Mouse (Mus musculus) adrenal gland, adult (tissue): ENCODE measurements around the gene Gm9507.
"Not testable (repeated sequence)": the region's sequence is repeated elsewhere in the genome, so short reads cannot be mapped to it uniquely, and the experiment has no call there.

Experiments
- DNase-seq, 2 experiments: peaks; one replicate each; pipeline ENCODE4 v3.0.0; 2022 to 2023; ENCODE audit warnings: low spot score in 1 of 2; ENCODE audit not compliant: inconsistent age in 2 of 2

The Gm9507 gene

DNA sequence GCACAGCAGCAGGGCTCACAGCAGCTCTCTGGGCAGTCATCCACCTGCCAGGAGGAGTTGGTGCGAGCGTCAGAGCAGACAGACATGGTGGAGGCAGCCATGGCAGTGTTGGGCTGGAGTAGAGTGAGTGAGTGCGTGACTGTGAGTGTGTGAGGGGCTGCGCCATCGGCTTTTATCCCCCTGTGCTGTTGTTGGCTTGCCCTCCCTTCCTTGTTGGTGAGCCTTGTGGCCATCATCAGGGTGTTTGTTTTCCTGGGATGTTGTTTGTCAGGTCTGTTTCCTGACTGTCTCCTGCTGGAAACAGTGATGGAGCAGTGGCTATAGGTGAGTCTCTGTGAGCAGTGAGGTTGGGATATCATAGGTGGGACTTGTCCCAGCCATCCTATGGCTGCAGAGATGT is at the start of gene Gm9507:
Gene Gm9507 (minus strand): TSS at position 101 of the 400 bp plus-strand sequence.
- no peak for DNase-seq

DNA sequence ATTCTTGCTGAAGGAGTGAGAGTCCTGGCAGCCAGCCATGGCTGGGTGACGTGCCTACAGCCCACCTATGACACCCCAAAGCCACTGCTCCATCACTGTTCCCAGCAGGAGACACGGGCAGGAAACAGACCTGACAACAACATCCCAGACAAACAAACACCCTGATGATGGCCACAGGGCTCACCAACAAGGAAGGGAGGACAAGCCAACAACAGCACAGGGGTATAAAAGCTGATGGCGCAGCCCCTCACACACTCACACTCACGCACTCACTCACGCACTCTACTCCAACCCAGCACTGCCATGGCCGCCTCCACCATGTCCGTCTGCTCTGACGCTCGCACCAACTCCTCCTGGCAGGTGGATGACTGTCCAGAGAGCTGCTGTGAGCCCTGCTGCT is 40.9 kb upstream of the Gm9507 start, which contains the start of gene Gm10318:
Gene Gm10318 (plus strand): TSS at position 301 of the 400 bp plus-strand sequence.
- DNase-seq, result no peak

GRCm38 (mm10) chr10:77847538-77847937 is 35.9 kb upstream of the Gm9507 start:
- no peak for DNase-seq

- no peak for DNase-seq
Measured at GRCm38 (mm10) chr10:77846961-77847360, 35.3 kb upstream of the Gm9507 start.

DNA sequence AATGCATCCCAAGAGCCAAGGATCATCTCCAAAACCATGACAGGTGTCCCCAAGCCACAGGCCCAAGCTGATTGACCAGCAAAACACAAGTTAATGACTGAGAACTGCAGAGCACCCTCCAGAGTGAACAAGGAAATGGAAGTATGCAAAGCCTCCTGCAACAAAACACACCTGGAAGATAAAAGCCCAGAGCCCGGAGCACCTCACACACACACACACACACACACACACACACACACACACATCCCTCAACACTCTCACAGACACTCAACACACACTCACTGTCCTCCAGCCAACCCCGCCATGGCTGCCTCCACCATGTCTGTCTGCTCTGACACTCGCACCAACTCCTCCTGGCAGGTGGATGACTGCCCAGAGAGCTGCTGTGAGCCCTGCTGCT is 34.9 kb upstream of the Gm9507 start, which contains the start of gene Gm36176:
Gene Gm36176 (plus strand): TSS at position 301 of the 400 bp plus-strand sequence.
- DNase-seq, result no peak

DNA sequence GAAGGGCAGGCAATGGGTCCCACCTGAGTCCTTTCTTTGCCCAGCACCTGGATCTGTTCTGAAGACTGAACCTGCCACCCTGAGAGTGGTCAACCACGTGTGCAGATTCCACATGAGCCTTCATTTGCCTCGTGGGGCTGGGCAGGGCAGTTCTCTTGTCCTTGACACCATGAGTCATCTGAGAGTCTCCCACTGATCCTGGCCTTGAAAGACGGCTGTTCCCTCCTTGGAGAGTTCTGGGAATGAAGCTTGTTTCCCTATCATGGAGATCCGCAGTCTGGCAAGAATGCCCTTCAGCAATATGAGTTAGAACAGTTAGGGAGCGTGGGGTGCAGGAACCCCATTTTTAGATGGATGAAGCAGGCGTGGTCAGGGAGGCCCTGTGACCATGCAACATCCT is 27.4 kb upstream of the Gm9507 start:
- peak; percentile 65 to 77 for DNase-seq

DNA sequence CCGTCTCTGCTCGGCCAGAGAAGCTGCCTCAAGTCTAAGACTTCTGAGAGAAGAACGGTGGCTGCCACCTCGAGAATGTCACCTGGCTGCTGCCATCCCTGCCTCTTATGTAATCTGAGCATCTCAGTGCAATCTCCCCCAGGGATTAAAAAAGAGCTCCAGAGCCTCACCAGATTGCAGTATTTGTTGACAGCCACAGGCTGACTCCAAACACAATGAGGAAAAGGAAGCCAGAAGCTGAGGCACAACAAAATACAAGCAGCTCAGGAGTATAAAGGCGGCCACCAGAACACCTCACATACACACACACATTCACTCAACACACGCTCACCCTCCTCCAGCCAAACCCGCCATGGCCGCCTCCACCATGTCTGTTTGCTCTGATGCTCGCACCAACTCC is 24.0 kb upstream of the Gm9507 start, which contains the start of gene Krtap10-10:
Gene Krtap10-10 (plus strand): TSS at position 301 of the 400 bp plus-strand sequence.
- no peak for DNase-seq

GRCm38 (mm10) chr10:77826951-77827350 is 15.3 kb upstream of the Gm9507 start, which contains the start of gene Krtap10-4:
Gene Krtap10-4, minus strand, starts transcription at chr10:77827095.
- DNase-seq, result no peak

GRCm38 (mm10) chr10:77819203-77819602 is 7.6 kb upstream of the Gm9507 start:
- DNase-seq, result no peak

DNA sequence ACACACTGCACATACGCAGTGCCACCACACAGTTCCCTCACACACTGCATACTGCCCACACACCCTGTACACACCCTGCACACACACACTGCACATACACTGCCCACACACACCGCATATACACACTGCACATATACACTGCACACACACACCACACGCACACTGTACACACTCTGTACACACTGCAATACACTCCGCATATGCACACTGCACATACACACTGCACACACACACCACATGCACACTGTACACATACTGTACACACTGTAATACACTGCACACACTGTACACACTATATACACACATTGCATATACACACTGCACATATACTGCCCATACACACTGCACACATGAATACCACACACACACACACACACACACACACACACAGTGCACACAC is 6.9 kb upstream of the Gm9507 start:
- DNase-seq, result no peak

GRCm38 (mm10) chr10:77815514-77815913 is 3.9 kb upstream of the Gm9507 start:
- peak in 1 of 2 experiments; percentile 54 for DNase-seq

GRCm38 (mm10) chr10:77814382-77814781 is 2.7 kb upstream of the Gm9507 start, which contains the start of gene Gm2696:
Gene Gm2696, plus strand, starts transcription at chr10:77814682.
- DNase-seq, result no peak

- DNase-seq, result no peak
Measured at GRCm38 (mm10) chr10:77804095-77804494, 7.5 kb downstream of the Gm9507 start.

DNA sequence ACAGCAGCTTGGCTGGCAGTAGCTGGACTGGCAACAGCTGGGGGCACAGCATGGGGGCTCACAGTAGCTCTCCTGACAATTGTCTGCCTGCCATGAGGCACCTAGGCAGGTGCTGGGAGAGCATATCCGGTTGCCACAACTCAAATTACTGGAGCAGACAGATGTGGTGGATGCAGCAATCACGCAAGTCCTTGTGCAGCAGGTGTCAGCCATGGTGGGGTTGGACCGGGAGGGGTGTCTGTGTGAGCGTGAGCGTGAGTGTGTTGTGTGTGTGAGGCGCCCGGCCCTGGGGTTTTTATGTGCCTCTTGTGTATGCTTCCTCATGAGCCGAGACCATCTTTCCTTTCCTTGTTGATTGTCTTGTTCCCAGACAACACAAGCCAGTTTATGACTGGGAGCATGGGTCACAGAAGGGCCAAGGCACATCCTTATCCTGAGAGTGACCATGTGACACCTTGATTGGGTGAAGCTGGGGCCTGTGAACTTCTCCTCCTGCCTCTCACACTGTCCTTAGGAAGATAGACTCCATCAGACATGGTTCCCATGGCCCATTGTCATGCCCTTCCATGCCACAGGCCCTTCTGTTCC is 12.6 kb downstream of the Gm9507 start, which contains the start of gene Gm19668:
Gene Gm19668 (minus strand): TSS at position 213 of the 588 bp plus-strand sequence.
- no peak for DNase-seq

- DNase-seq, result not testable (repeated sequence)
Measured at GRCm38 (mm10) chr10:77798164-77798920, 13.3 kb downstream of the Gm9507 start.

- DNase-seq, result no peak
Measured at GRCm38 (mm10) chr10:77797677-77798076, 14.0 kb downstream of the Gm9507 start.

GRCm38 (mm10) chr10:77794976-77795375 is 16.7 kb downstream of the Gm9507 start, which contains the start of gene Gm9639:
Gene Gm9639, minus strand, starts transcription at chr10:77795076.
- no peak for DNase-seq

DNA sequence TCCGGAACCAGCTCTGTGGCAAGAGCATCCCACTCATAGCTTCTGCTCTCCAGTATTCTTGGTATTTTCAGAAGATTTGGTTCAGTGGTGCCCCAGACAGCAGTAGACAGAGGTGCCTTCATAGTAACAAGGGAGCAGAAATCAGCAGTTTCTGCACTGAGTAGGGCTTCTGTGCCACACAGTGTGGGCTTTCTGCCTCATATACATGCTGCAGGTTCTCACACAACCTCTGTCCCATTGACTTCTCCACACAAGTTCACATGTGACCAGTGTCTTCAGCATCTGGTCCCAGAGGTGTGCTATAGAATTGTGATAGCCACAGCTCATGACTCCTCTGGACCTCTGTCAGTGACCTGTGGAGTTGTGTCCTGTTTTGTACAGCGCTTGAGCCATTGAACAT is 23.0 kb downstream of the Gm9507 start:
- no peak for DNase-seq

DNA sequence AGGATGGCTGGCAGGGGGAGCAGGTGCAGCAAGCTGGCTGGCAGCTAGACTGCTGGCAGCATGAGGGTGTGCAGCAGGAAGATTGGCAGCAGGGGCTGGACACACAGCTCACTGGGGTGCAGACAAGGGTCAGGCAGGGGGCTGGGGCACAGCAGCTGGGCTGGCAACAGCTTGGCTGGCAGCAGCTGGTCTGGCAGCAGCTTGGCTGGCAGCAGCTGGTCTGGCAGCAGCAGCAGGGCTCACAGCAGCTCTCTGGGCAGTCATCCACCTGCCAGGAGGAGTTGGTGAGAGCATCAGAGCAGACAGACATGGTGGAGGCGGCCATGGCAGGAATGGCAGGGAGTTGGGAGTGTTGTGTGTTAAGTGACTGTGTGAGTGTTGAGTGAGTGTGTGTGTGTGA is 23.8 kb downstream of the Gm9507 start, which contains the start of gene Gm7137:
Gene Gm7137 (minus strand): TSS at position 325 of the 400 bp plus-strand sequence.
- DNase-seq, result not testable (repeated sequence)

- not testable (repeated sequence) for DNase-seq
Measured at GRCm38 (mm10) chr10:77783396-77783795, 28.2 kb downstream of the Gm9507 start.

GRCm38 (mm10) chr10:77782442-77782841 is 29.2 kb downstream of the Gm9507 start, which contains the start of gene Gm3250:
Gene Gm3250, minus strand, starts transcription at chr10:77782542.
- DNase-seq, result not testable (repeated sequence)

DNA sequence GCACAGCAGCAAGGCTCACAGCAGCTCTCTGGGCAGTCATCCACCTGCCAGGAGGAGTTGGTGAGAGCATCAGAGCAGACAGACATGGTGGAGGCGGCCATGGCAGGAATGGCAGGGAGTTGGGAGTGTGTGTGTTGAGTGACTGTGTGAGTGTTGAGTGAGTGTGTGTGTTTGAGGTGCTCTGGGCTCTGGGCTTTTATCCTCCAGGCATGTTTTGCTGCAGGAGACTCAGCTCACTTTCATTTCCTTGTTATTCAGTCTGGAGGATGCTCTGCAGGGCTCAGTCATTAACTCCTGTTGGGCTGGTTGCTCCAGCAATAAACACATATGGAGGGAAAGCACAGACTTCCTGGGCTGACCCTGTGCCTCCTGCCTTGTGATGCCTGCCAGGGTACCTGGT is 34.8 kb downstream of the Gm9507 start, which contains the start of gene Gm7138:
Gene Gm7138 (minus strand): TSS at position 101 of the 400 bp plus-strand sequence.
- not testable (repeated sequence) for DNase-seq
